Comparison of ENCODE assay signal across 8 mouse cellular contexts in the genomic region with DNA sequence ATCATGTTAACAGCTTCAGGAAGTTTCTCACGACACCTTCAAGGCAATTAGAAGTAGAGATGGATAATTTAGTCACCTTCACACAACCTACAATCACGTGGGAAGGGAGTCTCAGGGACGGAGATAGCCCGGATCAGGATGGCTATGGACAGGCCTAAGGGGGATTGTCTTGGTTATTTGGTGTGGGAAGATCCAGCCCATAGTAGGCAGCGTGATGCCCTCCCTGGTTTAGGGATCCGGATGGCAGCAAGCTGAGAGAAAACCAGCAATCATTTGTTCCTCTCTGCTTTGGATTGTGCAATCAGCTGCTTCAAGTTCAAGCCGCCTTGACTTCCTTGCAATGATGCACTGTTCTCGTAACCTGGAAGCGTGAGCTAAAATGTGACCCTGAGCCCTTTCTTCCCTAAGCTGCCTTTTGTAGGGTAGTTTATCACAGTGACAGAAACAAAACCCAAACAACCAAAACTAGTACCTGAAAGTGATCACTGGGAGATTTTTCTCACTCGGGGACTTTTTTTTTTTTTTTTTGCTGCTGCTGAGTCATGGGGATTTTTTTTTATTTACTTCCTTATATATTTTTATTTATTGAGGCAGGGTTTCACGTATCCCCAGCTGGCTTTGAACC. TPM values are rescaled to one million over a fixed set of nuclear protein-coding genes. Genes with fewer than 3 reads are reported as not detected.
DNase-seq lines count a peak whose midpoint lies in the region; ATAC-seq and TF ChIP-seq lines count a peak whose summit lies in the region.

No protein-coding gene starts in this region.

- no peak for ATAC-seq in heart, embryonic 16.5 days (replicated peaks; ENCODE audit: extremely low read depth, insufficient read depth, low FRiP score)
- no peak for ATAC-seq in liver, postnatal 0 days

- no peak overlapping the region for H3K9ac ChIP-seq in heart, embryonic 16.5 days (ENCODE audit: low read length)
- no peak overlapping the region for H3K9ac ChIP-seq in liver, postnatal 0 days (replicated peaks)

- TF ChIP-seq POLR2A in testis, adult 2 months (IDR thresholded peaks at IDR 0.05; ENCODE audit: control insufficient read depth, low read depth, low read length), result no peak

- no peak overlapping the region for H3K4me3 ChIP-seq in heart, embryonic 16.5 days (ENCODE audit: low read length)
- H3K4me3 ChIP-seq in testis, adult 2 months (ENCODE audit: control insufficient read depth, low read depth, low read length), result peak overlapping the region; percentile 94
- peak overlapping the region; percentile 50; the same call in 1 of the 2 replicates for H3K4me3 ChIP-seq in liver, postnatal 0 days (ENCODE audit: low read depth, low read length)

- no peaks in the 10 kb centered on the region for H3K9me3 ChIP-seq in heart, embryonic 16.5 days (replicated peaks; ENCODE audit: control insufficient read depth, low read length)
- H3K9me3 ChIP-seq in liver, postnatal 0 days (ENCODE audit: low read length), result no peaks in the 10 kb centered on the region

- TF ChIP-seq CTCF in testis, adult 2 months (IDR thresholded peaks at IDR 0.05; ENCODE audit: control insufficient read depth, insufficient read depth, insufficient replicate concordance, low read depth, low read length), result no peak
- TF ChIP-seq CTCF in liver, postnatal 0 days (IDR thresholded peaks at IDR 0.05; ENCODE audit: low read depth), result no peak

- DNase-seq in heart, postnatal 10 days, result no peak
- no peak for DNase-seq in testis, postnatal 14 days (ENCODE audit: low spot score)
- DNase-seq in liver, postnatal 0 days, result no peak
- DNase-seq in cerebellum, adult 9-10 months, result no peak
- no peak for DNase-seq in layer of hippocampus, adult 9-10 months (ENCODE audit: low spot score)
- DNase-seq in kidney, adult 11 months, result no peak

- no peaks in the 10 kb centered on the region for H3K36me3 ChIP-seq in heart, embryonic 16.5 days (ENCODE audit: control insufficient read depth, insufficient read depth)
- H3K36me3 ChIP-seq in testis, adult 2 months (ENCODE audit: control insufficient read depth, insufficient read depth, low read length), result no peaks in the 10 kb centered on the region
- H3K36me3 ChIP-seq in liver, postnatal 0 days (replicated peaks; ENCODE audit: insufficient read depth, low read length), result no peaks in the 10 kb centered on the region

- peak overlapping the region; percentile 74; the same call in 1 of the 2 replicates for H3K4me2 ChIP-seq in heart, embryonic 16.5 days (ENCODE audit: low read depth, low read length)
- peak overlapping the region; percentile 80 for H3K4me2 ChIP-seq in liver, postnatal 0 days (ENCODE audit: low read depth, low read length)

- peak overlapping the region; percentile 45 for H3K27ac ChIP-seq in heart, embryonic 16.5 days (ENCODE audit: low read length)
- peak overlapping the region; percentile 95 for H3K27ac ChIP-seq in testis, adult 2 months (ENCODE audit: control insufficient read depth, insufficient read depth, low read depth, low read length)
- peak overlapping the region; percentile 95 for H3K27ac ChIP-seq in liver, postnatal 0 days (ENCODE audit: low read depth)

- TF ChIP-seq EP300 in liver, postnatal 0 days (IDR thresholded peaks at IDR 0.05; ENCODE audit: low read depth), result no peak

- intact Hi-C loops in heart, postnatal 10 days (cut with DNase I), result no loop called here

- 0 out of 2 replicates have a peak, but pooled peaks cover 2% of the 10 kb centered on the region for H3K4me1 ChIP-seq in heart, embryonic 16.5 days (ENCODE audit: control insufficient read depth, insufficient read depth, low read length)
- H3K4me1 ChIP-seq in testis, adult 2 months (ENCODE audit: control insufficient read depth, insufficient read depth, low read length), result peaks cover 17% of the 10 kb centered on the region
- H3K4me1 ChIP-seq in liver, postnatal 0 days (ENCODE audit: insufficient read depth), result peaks cover 27% of the 10 kb centered on the region

- H3K27me3 ChIP-seq in heart, embryonic 16.5 days (ENCODE audit: control insufficient read depth, insufficient read depth, low read length), result no peaks in the 10 kb centered on the region
- H3K27me3 ChIP-seq in testis, adult 2 months (ENCODE audit: control insufficient read depth, insufficient read depth, low read length), result no peaks in the 10 kb centered on the region
- H3K27me3 ChIP-seq in liver, postnatal 0 days (ENCODE audit: insufficient read depth, low read length), result no peaks in the 10 kb centered on the region

- WGBS in heart, embryonic 16.5 days, result 57% methylated on average over 11 of the region's 11 CpGs
- WGBS in liver, postnatal 0 days (ENCODE audit: insufficient replicate concordance), result 48% methylated on average over 11 of the region's 11 CpGs

RNA-seq across cellular contexts. Expression of a gene that starts 18.1 kb away (rescaled TPM):
- 18.6 and 28.8 TPM in 2 replicates for polyA plus RNA-seq in heart, embryonic 16.5 days (2015; fragmentation: Nextera tagmentation; extraction: Ambion mirVana)
- total RNA-seq in heart, postnatal 10 days (2021), result 10 to 100 TPM; 31.1 to 33.4 TPM
- polyA plus RNA-seq in testis, adult 2 months (2012; rRNA removed), result 18.0 and 20.5 TPM in 2 replicates
- polyA plus RNA-seq in liver, postnatal 0 days (2015; fragmentation: Nextera tagmentation; extraction: Ambion mirVana), result 108 and 110 TPM in 2 replicates

RNA-seq across cellular contexts. Expression of a gene that starts 22.5 kb away (rescaled TPM):
- polyA plus RNA-seq in heart, embryonic 16.5 days (2015; fragmentation: Nextera tagmentation; extraction: Ambion mirVana), result 73.4 and 80.2 TPM in 2 replicates
- 10 to 100 TPM; 50.5 to 53.9 TPM for total RNA-seq in heart, postnatal 10 days (2021)
- 94.3 and 104 TPM in 2 replicates for polyA plus RNA-seq in testis, adult 2 months (2012; rRNA removed)
- polyA plus RNA-seq in liver, postnatal 0 days (2015; fragmentation: Nextera tagmentation; extraction: Ambion mirVana), result 32.1 and 33.8 TPM in 2 replicates

RNA-seq across cellular contexts. Expression of a gene that starts 59.6 kb away (rescaled TPM):
- 29.2 and 29.9 TPM in 2 replicates for polyA plus RNA-seq in heart, embryonic 16.5 days (2015; fragmentation: Nextera tagmentation; extraction: Ambion mirVana)
- 10 to 100 TPM; 35.6 to 39.2 TPM for total RNA-seq in heart, postnatal 10 days (2021)
- 15.1 and 15.3 TPM in 2 replicates for polyA plus RNA-seq in testis, adult 2 months (2012; rRNA removed)
- polyA plus RNA-seq in liver, postnatal 0 days (2015; fragmentation: Nextera tagmentation; extraction: Ambion mirVana), result 7.3 and 8.6 TPM in 2 replicates

RNA-seq across cellular contexts. Expression of a gene that starts 59.9 kb away (rescaled TPM):
- polyA plus RNA-seq in heart, embryonic 16.5 days (2015; fragmentation: Nextera tagmentation; extraction: Ambion mirVana), result 0.35 and 0.66 TPM in 2 replicates
- under 1 TPM; 0.27 to 0.45 TPM for total RNA-seq in heart, postnatal 10 days (2021)
- polyA plus RNA-seq in testis, adult 2 months (2012; rRNA removed), result 5.3 and 6.2 TPM in 2 replicates
- polyA plus RNA-seq in liver, postnatal 0 days (2015; fragmentation: Nextera tagmentation; extraction: Ambion mirVana), result 0.12 TPM in 1 of 2 replicates, not detected in the other

Comparison
In these comparisons a context has a peak if more than half of its experiments do, and no peak if none do; other contexts are left out.
1. H3K27ac ChIP-seq: peak in every context shown above with its lines; median percentile 95 in testis, adult 2 months; 95 in liver, postnatal 0 days; 45 in heart, embryonic 16.5 days.